Mouse (Mus musculus): ENCODE measurements around the gene Ufsp1.

Gene Ufsp1

GRCm38 (mm10) chr5:137314193-137315083 is 20.0 kb downstream of the Ufsp1 start, which contains the start of gene Trip6:
Trip6 (minus strand) TSS chr5:137314404.
- Histone ChIP-seq H3K36me3 (ENCODE audit: insufficient read depth, low read length) (peaks cover 57% of the 10 kb centered on the region), H3K9me3 (ENCODE audit: low read length) (peaks cover 4% of the 10 kb centered on the region; the same call in 1 of the 2 replicates), H3K4me1 (replicated peaks; ENCODE audit: low read depth, low read length) (peaks cover 50% of the 10 kb centered on the region), H3K4me3 (replicated peaks; ENCODE audit: low read length) (peak within 1 kb of the TSS; percentile 82), H3K27me3 (ENCODE audit: insufficient read depth, low read length) (peaks cover 23% of the 10 kb centered on the region)
- TF ChIP-seq CTCF (conservative IDR thresholded peaks at IDR 0.05; ENCODE audit: low read length) (no peak), POU5F1 (IDR thresholded peaks at IDR 0.05; ENCODE audit: borderline replicate concordance, low read length) (no peak), NANOG (IDR thresholded peaks at IDR 0.05; ENCODE audit: borderline replicate concordance, low read length) (no peak)

DNA sequence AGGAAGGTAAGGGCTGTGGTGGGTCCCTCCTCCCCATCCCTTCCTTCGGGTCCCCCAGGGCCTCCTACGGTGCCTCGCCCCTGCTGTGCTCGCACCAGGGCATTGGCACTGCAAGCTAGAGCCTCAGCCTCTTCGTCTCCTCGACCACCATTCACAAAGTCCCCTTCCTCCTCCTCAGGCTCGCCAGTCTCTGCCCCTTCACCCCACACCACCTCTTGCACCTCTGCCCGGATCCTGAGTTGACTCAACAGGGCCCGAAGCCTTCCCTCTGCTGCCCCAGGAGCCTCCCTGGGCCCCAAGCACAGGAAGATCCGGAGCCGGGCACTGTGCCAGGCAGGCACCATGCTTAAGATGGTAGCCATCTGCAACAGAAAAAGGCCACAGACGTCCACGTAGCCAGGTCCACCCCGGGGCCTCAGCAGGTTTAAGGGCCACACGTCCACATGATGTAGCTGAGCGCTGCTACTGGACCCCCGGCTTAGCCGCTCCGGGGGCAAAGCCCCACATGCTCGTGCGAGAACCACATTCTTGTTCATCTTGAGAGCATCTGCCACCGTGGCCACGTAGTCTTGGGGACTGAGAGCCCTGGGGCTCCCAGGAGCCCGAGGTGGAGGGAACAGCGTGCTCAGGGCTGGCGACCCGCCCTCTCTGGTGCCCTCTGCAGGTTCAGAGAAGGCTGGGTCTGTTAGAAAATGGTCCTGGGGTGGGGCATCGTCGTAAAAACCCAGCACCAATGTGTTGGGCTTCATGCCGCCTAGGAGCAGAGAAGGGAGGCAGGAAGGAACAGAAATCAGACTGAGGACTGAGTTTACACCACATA is 20.9 kb downstream of the Ufsp1 start:
- Histone ChIP-seq H3K9me3 (ENCODE audit: low read length) (peaks cover 5% of the 10 kb centered on the region; the same call in 1 of the 2 replicates), H3K27me3 (ENCODE audit: insufficient read depth, low read length) (peaks cover 23% of the 10 kb centered on the region), H3K4me1 (replicated peaks; ENCODE audit: low read depth, low read length) (peaks cover 46% of the 10 kb centered on the region), H3K36me3 (ENCODE audit: insufficient read depth, low read length) (peaks cover 56% of the 10 kb centered on the region), H3K4me3 (replicated peaks; ENCODE audit: low read length) (peak overlapping the region; percentile 82)
- TF ChIP-seq CTCF (conservative IDR thresholded peaks at IDR 0.05; ENCODE audit: low read length) = peak; percentile 46
- TF ChIP-seq NANOG (IDR thresholded peaks at IDR 0.05; ENCODE audit: borderline replicate concordance, low read length) = no peak
- TF ChIP-seq POU5F1 (IDR thresholded peaks at IDR 0.05; ENCODE audit: borderline replicate concordance, low read length) = no peak

- TF ChIP-seq NANOG (IDR thresholded peaks at IDR 0.05; ENCODE audit: borderline replicate concordance, low read length) (no peak), POU5F1 (IDR thresholded peaks at IDR 0.05; ENCODE audit: borderline replicate concordance, low read length) (no peak), CTCF (conservative IDR thresholded peaks at IDR 0.05; ENCODE audit: low read length) (no peak)
- peaks cover 49% of the 10 kb centered on the region for H3K36me3 ChIP-seq (ENCODE audit: insufficient read depth, low read length)
- peaks cover 23% of the 10 kb centered on the region for H3K27me3 ChIP-seq (ENCODE audit: insufficient read depth, low read length)
- no peak overlapping the region for H3K4me3 ChIP-seq (replicated peaks; ENCODE audit: low read length)
- H3K9me3 ChIP-seq (ENCODE audit: low read length) = peaks cover 5% of the 10 kb centered on the region; the same call in 1 of the 2 replicates
- H3K4me1 ChIP-seq (replicated peaks; ENCODE audit: low read depth, low read length) = peaks cover 37% of the 10 kb centered on the region
These were observed 22.9 kb downstream of the Ufsp1 start for GRCm38 (mm10) chr5:137317361-137317760.

DNA sequence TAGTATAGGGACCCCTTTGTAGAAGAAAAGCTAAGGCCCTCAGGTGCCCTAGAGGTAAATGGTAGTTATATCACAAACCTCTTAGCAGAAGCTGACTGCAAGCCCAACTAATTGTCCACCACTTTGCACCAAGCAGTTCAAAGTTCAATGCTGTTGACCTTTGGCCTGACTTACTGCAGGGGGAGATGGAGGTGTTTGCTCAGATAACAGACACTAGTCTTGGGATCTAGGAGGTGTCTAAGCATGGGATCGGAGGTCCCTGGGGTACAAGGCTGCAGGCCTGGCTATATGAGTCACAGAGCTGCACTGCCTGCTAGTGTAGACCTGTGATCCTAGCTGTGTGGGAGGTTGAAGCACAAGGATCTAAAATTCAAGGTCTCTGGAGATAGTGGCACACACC is 24.1 kb downstream of the Ufsp1 start:
- peaks cover 54% of the 10 kb centered on the region for H3K36me3 ChIP-seq (ENCODE audit: insufficient read depth, low read length)
- H3K27me3 ChIP-seq (ENCODE audit: insufficient read depth, low read length) = peaks cover 23% of the 10 kb centered on the region
- no peak overlapping the region for H3K4me3 ChIP-seq (replicated peaks; ENCODE audit: low read length)
- peaks cover 34% of the 10 kb centered on the region for H3K4me1 ChIP-seq (replicated peaks; ENCODE audit: low read depth, low read length)
- TF ChIP-seq NANOG (IDR thresholded peaks at IDR 0.05; ENCODE audit: borderline replicate concordance, low read length) = no peak
- no peak for TF ChIP-seq POU5F1 (IDR thresholded peaks at IDR 0.05; ENCODE audit: borderline replicate concordance, low read length)
- peaks cover 5% of the 10 kb centered on the region; the same call in 1 of the 2 replicates for H3K9me3 ChIP-seq (ENCODE audit: low read length)

GRCm38 (mm10) chr5:137320996-137321395 is 26.6 kb downstream of the Ufsp1 start:
- no peak overlapping the region for H3K4me3 ChIP-seq (replicated peaks; ENCODE audit: low read length)
- peaks cover 13% of the 10 kb centered on the region for H3K27me3 ChIP-seq (ENCODE audit: insufficient read depth, low read length)
- H3K36me3 ChIP-seq (ENCODE audit: insufficient read depth, low read length) = peaks cover 68% of the 10 kb centered on the region
- peaks cover 12% of the 10 kb centered on the region for H3K4me1 ChIP-seq (replicated peaks; ENCODE audit: low read depth, low read length)
- TF ChIP-seq CTCF (conservative IDR thresholded peaks at IDR 0.05; ENCODE audit: low read length) (no peak), POU5F1 (IDR thresholded peaks at IDR 0.05; ENCODE audit: borderline replicate concordance, low read length) (no peak), NANOG (IDR thresholded peaks at IDR 0.05; ENCODE audit: borderline replicate concordance, low read length) (no peak)
- peaks cover 5% of the 10 kb centered on the region; the same call in 1 of the 2 replicates for H3K9me3 ChIP-seq (ENCODE audit: low read length)

DNA sequence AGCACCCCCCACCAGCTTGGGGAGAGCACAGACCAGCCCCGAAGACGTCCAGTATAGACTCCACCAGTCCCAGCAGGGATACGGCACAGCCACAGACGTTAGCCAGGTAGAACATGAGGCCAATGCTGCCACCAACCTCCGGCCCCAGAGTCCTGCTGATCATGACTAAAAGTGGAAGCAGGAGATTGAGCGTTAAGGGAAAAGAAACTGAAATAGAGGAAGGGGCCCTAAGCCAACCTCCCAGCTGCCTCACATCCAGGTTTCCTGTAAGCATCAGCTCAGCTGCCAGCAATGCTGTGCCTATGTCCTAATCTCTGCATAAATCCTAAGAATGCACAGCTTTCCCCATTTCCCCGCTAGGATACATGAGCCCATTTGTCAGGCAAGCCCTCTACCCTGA is 36.5 kb downstream of the Ufsp1 start:
- peaks cover 28% of the 10 kb centered on the region for H3K4me1 ChIP-seq (replicated peaks; ENCODE audit: low read depth, low read length)
- H3K36me3 ChIP-seq (ENCODE audit: insufficient read depth, low read length) = peaks cover 30% of the 10 kb centered on the region
- H3K9me3 ChIP-seq (ENCODE audit: low read length) = no peaks in the 10 kb centered on the region
- no peak overlapping the region for H3K4me3 ChIP-seq (replicated peaks; ENCODE audit: low read length)
- no peaks in the 10 kb centered on the region for H3K27me3 ChIP-seq (ENCODE audit: insufficient read depth, low read length)
- no peak for TF ChIP-seq NANOG (IDR thresholded peaks at IDR 0.05; ENCODE audit: borderline replicate concordance, low read length)
- TF ChIP-seq POU5F1 (IDR thresholded peaks at IDR 0.05; ENCODE audit: borderline replicate concordance, low read length) = no peak
- TF ChIP-seq CTCF (conservative IDR thresholded peaks at IDR 0.05; ENCODE audit: low read length) = no peak

GRCm38 (mm10) chr5:137332857-137333511 is 38.6 kb downstream of the Ufsp1 start:
- Histone ChIP-seq H3K27me3 (ENCODE audit: insufficient read depth, low read length) (no peaks in the 10 kb centered on the region), H3K4me1 (replicated peaks; ENCODE audit: low read depth, low read length) (peaks cover 49% of the 10 kb centered on the region), H3K9me3 (ENCODE audit: low read length) (no peaks in the 10 kb centered on the region), H3K36me3 (ENCODE audit: insufficient read depth, low read length) (peaks cover 15% of the 10 kb centered on the region), H3K4me3 (replicated peaks; ENCODE audit: low read length) (peak overlapping the region; percentile 94)
- no peak for TF ChIP-seq POU5F1 (IDR thresholded peaks at IDR 0.05; ENCODE audit: borderline replicate concordance, low read length)
- no peak for TF ChIP-seq NANOG (IDR thresholded peaks at IDR 0.05; ENCODE audit: borderline replicate concordance, low read length)
- no peak for TF ChIP-seq CTCF (conservative IDR thresholded peaks at IDR 0.05; ENCODE audit: low read length)
